9 mouse cellular contexts compared by ENCODE assay signal in the genomic region with DNA sequence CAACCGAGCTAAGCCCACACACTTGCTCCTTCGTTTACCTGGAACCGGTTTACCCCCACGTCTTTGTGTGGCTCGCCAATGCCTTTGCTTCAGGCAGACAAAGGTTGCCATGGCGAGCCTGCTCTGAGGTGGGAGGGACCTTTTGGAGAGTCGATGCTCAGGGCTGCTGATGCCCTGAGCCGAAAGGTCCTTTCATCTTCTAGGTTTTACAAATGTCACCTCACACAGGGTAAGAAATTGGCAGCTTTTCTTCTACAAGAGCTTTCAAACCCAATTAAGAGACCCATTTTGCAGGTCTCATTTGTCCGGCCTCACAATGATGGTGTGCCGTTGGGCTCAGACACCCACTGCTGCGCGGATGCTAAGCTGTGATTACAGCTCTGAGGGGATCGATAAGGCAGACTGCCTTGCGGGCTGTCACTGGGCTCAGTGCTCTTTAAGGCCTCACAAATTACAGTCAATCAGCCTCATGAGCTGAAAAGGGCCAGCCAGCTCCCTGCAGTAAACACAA. TPM values are rescaled to one million over a fixed set of nuclear protein-coding genes. Genes with fewer than 3 reads are reported as not detected.
DNase-seq lines count a peak whose midpoint lies in the region; ATAC-seq lines count a peak whose summit lies in the region.
"Had no signal": no experiment of that assay in that cellular context is flagged by ENCODE, and none has a peak within 500 bp of the region (broad histone marks: within the 10 kb centered on the region; RNA-seq: fewer than 3 reads in every experiment).

No protein-coding gene starts in this region.

- H3K4me1 ChIP-seq in lung, embryonic 15.5 days = peaks cover 48% of the 10 kb centered on the region
- H3K4me1 ChIP-seq in embryonic facial prominence, embryonic 11.5 days (ENCODE audit: control insufficient read depth, insufficient read depth, low read length) = peaks cover 1% of the 10 kb centered on the region
- peaks cover 13% of the 10 kb centered on the region for H3K4me1 ChIP-seq in limb, embryonic 11.5 days (ENCODE audit: control insufficient read depth, insufficient read depth, low read length)

- no peak overlapping the region for H3K4me2 ChIP-seq in lung, embryonic 15.5 days
- no peak overlapping the region; the same call in 1 of the 2 replicates for H3K4me2 ChIP-seq in embryonic facial prominence, embryonic 11.5 days (ENCODE audit: low read depth, low read length)
- 0 out of 2 replicates have a peak overlapping the region, but pooled peaks have one; percentile 7 for H3K4me2 ChIP-seq in limb, embryonic 11.5 days (ENCODE audit: low read depth, severe bottlenecking)

- H3K27ac ChIP-seq in lung, embryonic 15.5 days = peak overlapping the region; percentile 67
- peak overlapping the region; percentile 54; the same call in 1 of the 2 replicates for H3K27ac ChIP-seq in embryonic facial prominence, embryonic 11.5 days (replicated peaks; ENCODE audit: low read depth, low read length)
- peak overlapping the region; percentile 83 for H3K27ac ChIP-seq in limb, embryonic 11.5 days (replicated peaks; ENCODE audit: low read depth, low read length)

- no peak for DNase-seq in lung, postnatal 10 days
- peak; percentile 77 for DNase-seq in embryonic facial prominence, embryonic 11.5 days (ENCODE audit: low spot score)
- DNase-seq in limb, embryonic 11.5 days (ENCODE audit: low spot score) = peak; percentile 66
- DNase-seq in retina, postnatal 1 day = peak; percentile 65
- no peak for DNase-seq in thymus, adult 18-20 months
- DNase-seq in spleen, postnatal 4 days (ENCODE audit: low spot score in 2 of 2) = no peak

- WGBS in lung, embryonic 15.5 days = 31% methylated on average over 14 of the region's 14 CpGs
- 4% methylated on average over 14 of the region's 14 CpGs for WGBS in embryonic facial prominence, embryonic 11.5 days
- 4% methylated on average over 14 of the region's 14 CpGs for WGBS in limb, embryonic 11.5 days

- no peaks in the 10 kb centered on the region for H3K9me3 ChIP-seq in lung, embryonic 15.5 days
- no peaks in the 10 kb centered on the region for H3K9me3 ChIP-seq in embryonic facial prominence, embryonic 11.5 days (replicated peaks; ENCODE audit: control insufficient read depth, low read length)
- H3K9me3 ChIP-seq in limb, embryonic 11.5 days (ENCODE audit: control insufficient read depth, low read length) = no peaks in the 10 kb centered on the region

- H3K4me3 ChIP-seq in lung, embryonic 15.5 days = no peak overlapping the region
- H3K4me3 ChIP-seq in embryonic facial prominence, embryonic 11.5 days (ENCODE audit: low read depth, low read length) = no peak overlapping the region
- no peak overlapping the region for H3K4me3 ChIP-seq in limb, embryonic 11.5 days (ENCODE audit: low read depth, low read length)
- H3K4me3 ChIP-seq: myocyte had no signal

- no peak overlapping the region for H3K9ac ChIP-seq in lung, embryonic 15.5 days
- 0 out of 2 replicates have a peak overlapping the region, but pooled peaks have one; percentile 29 for H3K9ac ChIP-seq in embryonic facial prominence, embryonic 11.5 days (replicated peaks; ENCODE audit: low read length)
- H3K9ac ChIP-seq in limb, embryonic 11.5 days (ENCODE audit: low read length) = peak overlapping the region; percentile 49

- ATAC-seq in lung, embryonic 15.5 days (ENCODE audit: borderline replicate concordance, extremely low read depth, low FRiP score, low TSS enrichment) = peak; percentile 12; the same call in 1 of the 2 replicates
- ATAC-seq in embryonic facial prominence, embryonic 11.5 days (replicated peaks; ENCODE audit: insufficient number of reproducible peaks, low FRiP score, low TSS enrichment, low read depth) = peak; percentile 90
- peak; percentile 61 for ATAC-seq in limb, embryonic 11.5 days (ENCODE audit: insufficient number of reproducible peaks, low FRiP score, low TSS enrichment, low read depth)
- no peak for ATAC-seq in cerebellum, adult (ENCODE audit: insufficient number of reproducible peaks, low FRiP score, low TSS enrichment)

- H3K27me3 ChIP-seq in lung, embryonic 15.5 days = no peaks in the 10 kb centered on the region
- H3K27me3 ChIP-seq in embryonic facial prominence, embryonic 11.5 days (ENCODE audit: control insufficient read depth, insufficient read depth, low read length) = no peaks in the 10 kb centered on the region
- H3K27me3 ChIP-seq in limb, embryonic 11.5 days (ENCODE audit: control insufficient read depth, insufficient read depth, low read length) = no peaks in the 10 kb centered on the region

- H3K36me3 ChIP-seq in lung, embryonic 15.5 days = no peaks in the 10 kb centered on the region
- H3K36me3 ChIP-seq in embryonic facial prominence, embryonic 11.5 days (replicated peaks; ENCODE audit: control insufficient read depth, insufficient read depth, low read depth, low read length) = no peaks in the 10 kb centered on the region
- no peaks in the 10 kb centered on the region for H3K36me3 ChIP-seq in limb, embryonic 11.5 days (ENCODE audit: control insufficient read depth, insufficient read depth, low read length)

RNA-seq across cellular contexts. Expression of gene Ddc, which starts 29.9 kb away (rescaled TPM):
- 15.4 and 16.4 TPM in 2 replicates for polyA plus RNA-seq in lung, embryonic 15.5 days (2015; fragmentation: Nextera tagmentation; extraction: Ambion mirVana)
- 9.6 and 10.4 TPM in 2 replicates for polyA plus RNA-seq in embryonic facial prominence, embryonic 11.5 days (2014; fragmentation: Nextera tagmentation; extraction: Ambion mirVana)
- polyA plus RNA-seq in limb, embryonic 11.5 days (2014; fragmentation: Nextera tagmentation; extraction: Ambion mirVana) = 9.2 and 10.2 TPM in 2 replicates

RNA-seq across cellular contexts. Expression of gene Fignl1, which starts 59.3 kb away (rescaled TPM):
- 86.1 and 88.1 TPM in 2 replicates for polyA plus RNA-seq in lung, embryonic 15.5 days (2015; fragmentation: Nextera tagmentation; extraction: Ambion mirVana)
- 103 and 119 TPM in 2 replicates for polyA plus RNA-seq in embryonic facial prominence, embryonic 11.5 days (2014; fragmentation: Nextera tagmentation; extraction: Ambion mirVana)
- 96.7 and 102 TPM in 2 replicates for polyA plus RNA-seq in limb, embryonic 11.5 days (2014; fragmentation: Nextera tagmentation; extraction: Ambion mirVana)

Comparison
In these comparisons a context has a peak if more than half of its experiments do, and no peak if none do; other contexts are left out.
1. DNase-seq: peak in embryonic facial prominence, embryonic 11.5 days (single experiment), limb, embryonic 11.5 days (single experiment) and retina, postnatal 1 day (single experiment); none in lung, postnatal 10 days (single experiment), thymus, adult 18-20 months (0 of 2) and spleen, postnatal 4 days (0 of 2).
2. Peak in every context shown above with its lines, with median percentiles within 50 percentile points of each other: H3K27ac ChIP-seq.